Mouse (Mus musculus) spleen, adult 2 months (tissue): ENCODE results near the gene Bmpr1b.

Experiments used
- CTCF ChIP-seq: fragments of 200-500 bp; IDR thresholded peaks from 2 replicates; pipeline ENCODE4 v1.5.1; 2011; ENCODE audit warnings: mild to moderate bottlenecking, inconsistent platforms; ENCODE audit not compliant: insufficient read depth, insufficient read length, insufficient replicate concordance; ENCODE audit errors: extremely low read depth
- POLR2A ChIP-seq: fragments of 200-500 bp; IDR thresholded peaks from 2 replicates; pipeline ENCODE4 v1.6.1; 2011; ENCODE audit warnings: low read depth, low read length, inconsistent platforms

DNA sequence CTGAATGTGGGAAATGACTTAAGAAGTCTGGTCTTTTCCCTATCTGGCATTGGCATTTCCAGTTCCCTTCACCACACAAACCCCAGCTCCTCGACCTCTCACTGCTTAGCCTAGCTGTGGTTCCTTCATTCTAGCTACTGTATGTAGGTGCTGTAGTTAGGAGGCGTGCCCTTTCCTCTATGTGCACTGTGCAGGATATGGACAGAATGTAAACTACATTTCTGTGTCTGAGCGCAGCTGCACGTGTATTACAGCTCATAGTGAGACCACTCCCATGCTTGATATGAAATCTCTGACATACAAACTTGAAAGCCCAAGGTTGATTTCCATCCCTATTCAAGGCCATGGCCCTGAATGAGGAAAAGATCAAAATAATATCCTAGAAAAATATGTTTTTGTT is 252.1 kb downstream of the Bmpr1b start:
- TF ChIP-seq CTCF (no peak), POLR2A (no peak)
